Mouse (Mus musculus) liver, adult (tissue): ENCODE data around the gene Snap47.

ENCODE experiments used
- GATA4 ChIP-seq: IDR thresholded peaks from 2 replicates; pipeline ENCODE4 v1.6.1; 2014; ENCODE audit warnings: mild to moderate bottlenecking, low read length; ENCODE audit not compliant: insufficient replicate concordance

Snap47 gene

DNA sequence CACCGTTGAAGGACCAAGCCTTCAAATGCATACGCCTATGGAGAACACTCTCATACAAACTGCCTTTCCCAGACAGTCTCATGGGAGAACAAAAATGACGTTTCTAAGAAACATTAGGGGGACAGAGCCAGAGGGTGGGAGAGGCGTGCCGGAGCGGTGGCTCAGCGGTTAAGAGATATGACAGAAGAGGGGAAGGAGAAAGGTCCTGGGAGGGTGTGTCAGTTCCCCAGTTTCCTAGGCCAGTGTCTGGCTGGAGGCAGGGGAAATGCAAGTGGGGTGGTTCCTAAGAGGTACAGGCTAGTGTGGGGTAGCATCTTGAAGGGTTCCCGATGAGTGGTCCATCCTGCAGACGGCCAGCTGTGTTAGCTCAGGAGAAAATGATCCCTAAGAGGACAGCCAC is 89.7 kb downstream of the Snap47 start:
- no peak for TF ChIP-seq GATA4
